Mouse (Mus musculus) 416B (cell line): ENCODE results near the gene St13.
A peak's percentile ranks its signal among the peaks of the same experiment; 100 is the strongest.
"Not testable (repeated sequence)": the region's sequence is repeated elsewhere in the genome, so short reads cannot be mapped to it uniquely, and the experiment has no call there.

Source experiments
- DNase-seq: peaks from one replicate; pipeline ENCODE4 v3.0.0; 2011; ENCODE audit warnings: low read depth

The St13 gene

GRCm38 (mm10) chr15:81399638-81400315, at the start of gene St13, which contains the start of gene Xpnpep3:
St13 (minus strand) TSS chr15:81400077.
Xpnpep3 (plus strand) TSS chr15:81400138.
- peak; percentile 98 for DNase-seq

GRCm38 (mm10) chr15:81448463-81448862, 48.6 kb upstream of the St13 start:
- peak; percentile 83 for DNase-seq

GRCm38 (mm10) chr15:81439236-81439635, 39.4 kb upstream of the St13 start:
- DNase-seq: no peak

GRCm38 (mm10) chr15:81438345-81438744, 38.5 kb upstream of the St13 start:
- no peak for DNase-seq

- DNase-seq: no peak
These were observed 31.3 kb upstream of the St13 start for GRCm38 (mm10) chr15:81431195-81431594.

GRCm38 (mm10) chr15:81427947-81428346, 28.1 kb upstream of the St13 start:
- DNase-seq: no peak

GRCm38 (mm10) chr15:81425311-81425710, 25.4 kb upstream of the St13 start:
- DNase-seq: peak; percentile 24

- no peak for DNase-seq
These were observed 22.3 kb upstream of the St13 start for GRCm38 (mm10) chr15:81422156-81422681.

- no peak for DNase-seq
These were observed 21.6 kb upstream of the St13 start for GRCm38 (mm10) chr15:81421454-81421853.

GRCm38 (mm10) chr15:81418065-81418464, 18.2 kb upstream of the St13 start:
- DNase-seq: no peak

GRCm38 (mm10) chr15:81416763-81417310, 17.0 kb upstream of the St13 start:
- not testable (repeated sequence) for DNase-seq

GRCm38 (mm10) chr15:81408199-81408598, 8.3 kb upstream of the St13 start, which contains the start of gene Dnajb7:
Dnajb7 (minus strand) TSS chr15:81408299.
- no peak for DNase-seq

GRCm38 (mm10) chr15:81405008-81405407, 5.1 kb upstream of the St13 start:
- DNase-seq: no peak

- no peak for DNase-seq
These were observed 610 bp downstream of the St13 start for GRCm38 (mm10) chr15:81399297-81399637.

- DNase-seq: no peak
These were observed 1.7 kb downstream of the St13 start for GRCm38 (mm10) chr15:81398189-81398588.

GRCm38 (mm10) chr15:81394211-81394915, 5.5 kb downstream of the St13 start:
- DNase-seq: peak; percentile 17

GRCm38 (mm10) chr15:81392997-81393396, 6.9 kb downstream of the St13 start:
- DNase-seq: peak; percentile 62

GRCm38 (mm10) chr15:81386327-81386726, 13.6 kb downstream of the St13 start:
- DNase-seq: peak; percentile 34

GRCm38 (mm10) chr15:81378845-81379244, 21.0 kb downstream of the St13 start:
- DNase-seq: no peak

GRCm38 (mm10) chr15:81374621-81375020, 25.3 kb downstream of the St13 start:
- no peak for DNase-seq

- DNase-seq: no peak
These were observed 29.5 kb downstream of the St13 start for GRCm38 (mm10) chr15:81370356-81370755.

- DNase-seq: no peak
These were observed 31.3 kb downstream of the St13 start for GRCm38 (mm10) chr15:81368601-81369000.

GRCm38 (mm10) chr15:81366241-81366640, 33.6 kb downstream of the St13 start:
- no peak for DNase-seq
